Mouse (Mus musculus): ENCODE data around the gene Col15a1. TPM values are rescaled to one million over a fixed set of nuclear protein-coding genes. Genes with fewer than 3 reads are reported as not detected.

Gene Col15a1
- total and polyA plus RNA-seq, 2 experiments from 2014 or later, result 3.8 to 8.2 TPM

DNA sequence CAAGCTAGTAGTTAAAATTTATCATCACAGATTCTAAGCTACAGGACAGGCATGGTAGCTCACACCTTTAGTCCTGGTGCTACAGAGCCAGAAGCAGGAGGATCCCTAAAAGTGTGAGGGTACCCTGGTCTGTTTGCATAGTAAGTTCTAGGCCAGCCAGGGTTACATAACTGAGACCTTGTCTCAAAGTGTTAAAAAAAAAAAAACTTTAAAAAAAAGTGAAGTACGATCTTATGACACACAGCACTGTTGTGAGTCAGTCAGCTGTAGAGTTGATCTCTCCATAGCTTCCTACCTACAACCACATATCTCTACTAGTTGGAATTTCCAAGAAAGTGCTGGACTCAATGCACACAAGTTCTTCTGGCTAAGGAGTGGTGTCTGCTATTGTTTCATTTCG lies 67.0 kb downstream of the Col15a1 start:
- DNase-seq (ENCODE audit: low spot score) (no peak), ATAC-seq (ENCODE audit: low FRiP score) (no peak)
- no peak overlapping the region for H3K4me3 ChIP-seq (ENCODE audit: low read depth, low read length)
- H3K4me1 ChIP-seq (ENCODE audit: insufficient read depth, low read length), result no peaks in the 10 kb centered on the region
- 83% methylated on average over 2 of the region's 2 CpGs for WGBS
- H3K36me3 ChIP-seq (ENCODE audit: insufficient read depth, low read length), result no peaks in the 10 kb centered on the region
- H3K27me3 ChIP-seq (ENCODE audit: insufficient read depth, low read length), result no peaks in the 10 kb centered on the region
- no peak overlapping the region for H3K9ac ChIP-seq (replicated peaks; ENCODE audit: low read length, poor library complexity, severe bottlenecking)
- H3K4me2 ChIP-seq (ENCODE audit: low read depth, low read length, poor library complexity, severe bottlenecking), result no peak overlapping the region
- no peak overlapping the region for H3K27ac ChIP-seq (ENCODE audit: low read depth, low read length)
- H3K9me3 ChIP-seq (ENCODE audit: low read length), result no peaks in the 10 kb centered on the region
- TF ChIP-seq CTCF (IDR thresholded peaks at IDR 0.05), result no peak

DNA sequence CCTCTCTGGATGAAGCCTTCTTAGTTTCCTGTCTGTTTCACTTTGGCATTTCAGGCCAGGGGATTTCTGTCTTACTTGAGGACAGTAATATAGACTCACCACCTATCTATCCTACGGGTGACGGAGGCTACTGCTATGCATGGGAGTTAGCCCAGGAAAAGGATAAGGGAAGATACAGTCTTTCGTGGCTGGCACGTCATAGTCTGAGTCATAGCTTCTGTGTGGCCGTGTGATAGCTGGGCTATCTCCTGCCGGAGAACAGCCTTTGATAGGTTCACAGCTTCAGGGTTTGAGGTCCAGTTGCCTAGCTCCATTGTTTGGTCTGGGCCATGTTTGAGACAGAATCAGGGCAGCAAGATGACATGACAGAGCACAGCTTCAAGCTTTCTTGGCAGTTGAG lies 70.4 kb downstream of the Col15a1 start:
- no peak overlapping the region for H3K27ac ChIP-seq (ENCODE audit: low read depth, low read length)
- TF ChIP-seq CTCF (IDR thresholded peaks at IDR 0.05), result no peak
- 96% methylated on average over 6 of the region's 6 CpGs for WGBS

DNA sequence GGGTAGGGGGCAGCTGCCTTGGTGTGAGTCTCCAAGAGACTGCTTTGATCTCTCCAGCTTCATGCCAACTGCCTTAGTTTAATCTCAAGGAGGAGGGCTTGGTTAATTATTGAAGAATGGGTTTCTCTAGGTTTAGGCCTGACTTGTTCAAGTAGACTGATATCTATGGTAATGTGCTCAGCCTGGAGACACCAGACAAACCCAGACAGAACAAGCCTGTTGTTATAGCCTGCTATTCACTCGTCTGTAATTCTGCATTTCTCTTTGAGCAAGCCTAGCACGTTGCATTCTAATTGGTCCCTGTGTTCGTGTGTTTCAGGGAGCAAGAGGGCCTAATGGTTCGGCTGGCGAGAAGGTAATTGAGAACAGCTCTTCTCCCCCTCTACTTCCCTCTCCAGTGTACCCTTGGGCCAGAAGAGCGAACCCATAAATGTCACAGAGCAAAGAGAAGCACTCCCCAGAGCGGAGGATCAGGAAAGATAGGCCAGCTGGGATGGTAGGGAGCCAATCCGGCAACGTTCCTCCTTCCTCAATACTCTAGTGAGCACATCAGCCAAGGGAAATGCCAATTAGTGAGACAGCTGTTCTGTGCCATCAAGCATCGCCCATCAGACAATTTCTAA lies 71.2 kb downstream of the Col15a1 start:
- Histone ChIP-seq H3K27ac (ENCODE audit: low read depth, low read length) (no peak overlapping the region), H3K9ac (replicated peaks; ENCODE audit: low read length, poor library complexity, severe bottlenecking) (no peak overlapping the region), H3K9me3 (ENCODE audit: low read length) (no peaks in the 10 kb centered on the region), H3K4me2 (ENCODE audit: low read depth, low read length, poor library complexity, severe bottlenecking) (no peak overlapping the region), H3K27me3 (ENCODE audit: insufficient read depth, low read length) (no peaks in the 10 kb centered on the region), H3K36me3 (ENCODE audit: insufficient read depth, low read length) (no peaks in the 10 kb centered on the region), H3K4me1 (ENCODE audit: insufficient read depth, low read length) (no peaks in the 10 kb centered on the region), H3K4me3 (ENCODE audit: low read depth, low read length) (no peak overlapping the region)
- DNase-seq (ENCODE audit: low spot score) (peak; percentile 65), ATAC-seq (ENCODE audit: low FRiP score) (peak; percentile 50)
- TF ChIP-seq CTCF (IDR thresholded peaks at IDR 0.05), result no peak
- WGBS, result 57% methylated on average over 10 of the region's 10 CpGs

More for the DNA sequence above, 70.4 kb downstream of the Col15a1 start:
- Histone ChIP-seq H3K9me3 (ENCODE audit: low read length) (no peaks in the 10 kb centered on the region), H3K4me3 (ENCODE audit: low read depth, low read length) (no peak overlapping the region), H3K4me1 (ENCODE audit: insufficient read depth, low read length) (no peaks in the 10 kb centered on the region), H3K9ac (replicated peaks; ENCODE audit: low read length, poor library complexity, severe bottlenecking) (no peak overlapping the region), H3K4me2 (ENCODE audit: low read depth, low read length, poor library complexity, severe bottlenecking) (no peak overlapping the region), H3K36me3 (ENCODE audit: insufficient read depth, low read length) (no peaks in the 10 kb centered on the region), H3K27me3 (ENCODE audit: insufficient read depth, low read length) (no peaks in the 10 kb centered on the region)
- DNase-seq (ENCODE audit: low spot score) (no peak), ATAC-seq (ENCODE audit: low FRiP score) (no peak)

DNA sequence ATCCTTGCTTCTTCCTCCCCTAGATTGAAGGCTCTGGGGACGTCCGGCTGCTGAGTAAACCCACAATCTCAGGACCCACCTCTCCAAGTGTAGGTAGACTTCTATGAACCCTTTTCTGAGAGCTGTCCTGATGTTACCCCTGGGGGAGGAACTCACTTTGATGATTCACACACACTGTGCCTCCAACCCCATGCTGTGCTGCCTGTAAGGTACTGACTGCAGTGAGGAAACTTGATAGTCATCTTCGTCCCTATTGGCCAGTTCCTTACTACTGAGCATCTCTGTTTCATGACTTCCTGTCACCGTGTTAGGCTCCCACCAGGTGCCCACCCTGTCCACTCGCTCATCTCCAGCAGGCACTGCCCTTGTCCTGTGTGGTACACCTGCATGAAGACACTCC lies 72.2 kb downstream of the Col15a1 start:
- H3K27ac ChIP-seq (ENCODE audit: low read depth, low read length), result no peak overlapping the region
- no peak overlapping the region for H3K4me3 ChIP-seq (ENCODE audit: low read depth, low read length)
- H3K36me3 ChIP-seq (ENCODE audit: insufficient read depth, low read length), result no peaks in the 10 kb centered on the region
- no peak for ATAC-seq (ENCODE audit: low FRiP score)
- H3K9ac ChIP-seq (replicated peaks; ENCODE audit: low read length, poor library complexity, severe bottlenecking), result no peak overlapping the region
- DNase-seq (ENCODE audit: low spot score), result no peak
- no peak for TF ChIP-seq CTCF (IDR thresholded peaks at IDR 0.05)
- no peak overlapping the region for H3K4me2 ChIP-seq (ENCODE audit: low read depth, low read length, poor library complexity, severe bottlenecking)
- no peaks in the 10 kb centered on the region for H3K27me3 ChIP-seq (ENCODE audit: insufficient read depth, low read length)
- H3K4me1 ChIP-seq (ENCODE audit: insufficient read depth, low read length), result no peaks in the 10 kb centered on the region
- WGBS, result 92% methylated on average over 5 of the region's 5 CpGs
- H3K9me3 ChIP-seq (ENCODE audit: low read length), result no peaks in the 10 kb centered on the region

DNA sequence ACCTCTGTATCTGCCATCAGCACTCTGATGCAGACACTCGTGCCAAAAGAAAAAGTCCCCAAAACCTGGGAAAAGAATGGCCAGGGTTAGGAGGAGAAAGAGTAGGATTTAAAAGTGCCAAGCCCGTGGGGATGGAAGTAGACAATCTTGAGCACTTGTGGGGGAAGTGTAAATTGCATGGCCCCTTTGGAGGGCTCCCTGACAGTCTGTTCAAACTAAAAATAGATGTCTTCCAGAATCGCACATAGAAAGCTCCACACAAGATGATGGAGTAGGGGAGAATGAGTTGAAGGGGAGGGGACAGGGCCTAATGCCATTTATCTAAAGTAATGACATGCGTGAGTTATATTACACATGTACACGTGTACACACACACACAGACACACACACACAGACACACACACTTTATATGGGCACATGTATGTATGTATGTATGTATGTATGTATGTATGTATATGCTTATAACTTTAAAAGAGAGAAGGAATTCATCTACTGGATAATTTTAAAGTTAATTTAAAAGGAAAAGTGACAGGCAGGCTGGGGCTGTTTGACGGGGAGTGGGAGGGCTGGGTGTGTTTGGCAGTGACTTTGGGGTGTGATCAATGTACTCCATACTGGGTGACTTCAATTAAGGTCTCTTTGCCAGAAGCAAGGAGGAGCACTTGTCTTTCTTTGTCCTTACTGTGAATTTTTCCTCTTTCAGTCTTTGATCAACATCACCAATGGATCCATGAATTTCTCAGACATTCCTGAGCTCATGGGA lies 74.1 kb downstream of the Col15a1 start:
- H3K27me3 ChIP-seq (ENCODE audit: insufficient read depth, low read length), result no peaks in the 10 kb centered on the region
- no peak for ATAC-seq (ENCODE audit: low FRiP score)
- H3K4me2 ChIP-seq (ENCODE audit: low read depth, low read length, poor library complexity, severe bottlenecking), result no peak overlapping the region
- no peaks in the 10 kb centered on the region for H3K36me3 ChIP-seq (ENCODE audit: insufficient read depth, low read length)
- H3K27ac ChIP-seq (ENCODE audit: low read depth, low read length), result no peak overlapping the region
- WGBS, result 82% methylated on average over 6 of the region's 6 CpGs
- H3K9me3 ChIP-seq (ENCODE audit: low read length), result no peaks in the 10 kb centered on the region
- H3K4me3 ChIP-seq (ENCODE audit: low read depth, low read length), result no peak overlapping the region
- no peak for TF ChIP-seq CTCF (IDR thresholded peaks at IDR 0.05)
- no peaks in the 10 kb centered on the region for H3K4me1 ChIP-seq (ENCODE audit: insufficient read depth, low read length)
- no peak overlapping the region for H3K9ac ChIP-seq (replicated peaks; ENCODE audit: low read length, poor library complexity, severe bottlenecking)
- DNase-seq (ENCODE audit: low spot score), result no peak

DNA sequence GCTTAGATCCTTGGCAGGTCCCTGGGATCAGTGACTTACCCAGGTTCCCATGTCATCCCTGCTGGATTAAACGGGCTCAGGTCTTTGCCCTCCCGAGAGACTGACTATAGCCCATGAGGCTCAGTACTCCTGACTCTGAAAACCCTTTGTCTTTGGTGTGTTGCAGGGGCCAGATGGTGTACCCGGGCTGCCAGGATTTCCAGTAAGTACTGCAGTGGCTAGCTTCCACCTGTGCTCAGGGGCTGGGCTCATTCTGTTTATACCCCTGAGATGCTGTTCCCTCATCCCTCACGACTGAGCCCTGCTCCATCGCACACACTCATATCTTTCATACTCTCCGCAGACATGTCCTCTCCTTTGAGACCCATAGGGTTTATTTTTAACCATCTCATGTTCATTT lies 76.3 kb downstream of the Col15a1 start:
- WGBS, result 72% methylated on average over 6 of the region's 6 CpGs
- H3K27ac ChIP-seq (ENCODE audit: low read depth, low read length), result no peak overlapping the region

More for the DNA sequence above, 76.3 kb downstream of the Col15a1 start:
- DNase-seq (ENCODE audit: low spot score) (no peak), ATAC-seq (ENCODE audit: low FRiP score) (no peak)
- Histone ChIP-seq H3K4me3 (ENCODE audit: low read depth, low read length) (no peak overlapping the region), H3K27me3 (ENCODE audit: insufficient read depth, low read length) (no peaks in the 10 kb centered on the region), H3K9me3 (ENCODE audit: low read length) (no peaks in the 10 kb centered on the region), H3K4me1 (ENCODE audit: insufficient read depth, low read length) (no peaks in the 10 kb centered on the region), H3K4me2 (ENCODE audit: low read depth, low read length, poor library complexity, severe bottlenecking) (no peak overlapping the region), H3K36me3 (ENCODE audit: insufficient read depth, low read length) (no peaks in the 10 kb centered on the region), H3K9ac (replicated peaks; ENCODE audit: low read length, poor library complexity, severe bottlenecking) (no peak overlapping the region)
- TF ChIP-seq CTCF (IDR thresholded peaks at IDR 0.05), result no peak
